Mouse (Mus musculus) heart, postnatal 14 days (tissue): ENCODE measurements at regions not wholly inside any gene's neighbourhood (a gene's known extent, or its start where the extent isn't known, plus 50 kb on each side); places are given as distances from the start of the nearest gene placed in this dataset.

Experiments used
- DNase-seq, 2 experiments: peaks; one replicate each; pipeline ENCODE4 v3.0.0; 2021 to 2022
- intact Hi-C: fragments of 180-260 bp; cut with DNase I; formaldehyde crosslinking; loops from one replicate; pipeline ENCODE4 v1.15.1; 2025
- microRNA-seq, 2 experiments: library from miRNA; unstranded; fragments of <30 nt; microRNA quantifications; one replicate each; pipeline ENCODE4 v1.2.0; 2021 to 2022

DNA sequence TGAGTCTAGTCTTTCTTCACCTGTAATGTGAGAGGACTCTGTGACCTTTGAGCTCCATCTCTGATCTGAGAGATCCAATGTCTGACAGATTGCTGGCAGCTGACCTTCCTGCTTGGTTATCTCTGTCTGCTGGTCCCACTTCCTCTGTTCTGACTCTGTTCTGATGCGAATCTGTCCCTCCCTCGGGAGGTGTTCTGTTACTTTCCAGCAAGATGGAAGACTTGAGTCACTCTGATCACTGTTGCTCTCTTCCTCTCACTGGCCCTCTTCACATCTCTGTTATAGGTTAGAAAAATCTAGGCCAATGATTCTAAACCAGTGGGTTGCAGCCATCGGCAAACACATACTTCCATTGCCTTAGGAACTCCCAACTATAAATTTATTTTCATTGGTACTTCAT is 264.6 kb downstream of the Gm19410 start:
- intact Hi-C loops = no loop called here
- DNase-seq = no peak

GRCm38 (mm10) chr8:36031966-36032719 is 266.6 kb downstream of the Gm19410 start:
- no peak for DNase-seq
- intact Hi-C loops = no loop called here

DNA sequence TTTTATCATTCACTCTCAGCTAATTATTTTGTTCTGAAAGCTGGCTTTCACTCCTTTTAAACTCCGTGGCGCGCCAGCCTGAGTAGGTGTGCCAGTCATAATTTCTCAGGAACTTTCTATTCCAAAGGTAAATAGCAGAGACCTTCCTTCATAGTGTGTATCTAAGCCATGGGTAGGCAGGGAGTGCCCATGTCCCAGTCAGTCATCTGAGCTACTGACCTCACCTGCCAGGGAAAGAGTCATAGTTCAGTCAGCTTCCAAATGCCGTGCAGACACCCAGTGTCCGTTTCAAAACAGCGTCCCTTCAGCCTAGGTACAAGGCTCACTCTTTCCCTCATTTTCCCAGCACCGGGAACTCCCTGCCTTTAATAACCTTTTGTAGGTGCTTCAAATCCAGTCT is 269.7 kb downstream of the Gm19410 start:
- DNase-seq = no peak
- intact Hi-C loops = no loop called here

- DNase-seq = no peak
- intact Hi-C loops = no loop called here
Observed at GRCm38 (mm10) chr8:36036271-36036670, 270.7 kb downstream of the Gm19410 start.

DNA sequence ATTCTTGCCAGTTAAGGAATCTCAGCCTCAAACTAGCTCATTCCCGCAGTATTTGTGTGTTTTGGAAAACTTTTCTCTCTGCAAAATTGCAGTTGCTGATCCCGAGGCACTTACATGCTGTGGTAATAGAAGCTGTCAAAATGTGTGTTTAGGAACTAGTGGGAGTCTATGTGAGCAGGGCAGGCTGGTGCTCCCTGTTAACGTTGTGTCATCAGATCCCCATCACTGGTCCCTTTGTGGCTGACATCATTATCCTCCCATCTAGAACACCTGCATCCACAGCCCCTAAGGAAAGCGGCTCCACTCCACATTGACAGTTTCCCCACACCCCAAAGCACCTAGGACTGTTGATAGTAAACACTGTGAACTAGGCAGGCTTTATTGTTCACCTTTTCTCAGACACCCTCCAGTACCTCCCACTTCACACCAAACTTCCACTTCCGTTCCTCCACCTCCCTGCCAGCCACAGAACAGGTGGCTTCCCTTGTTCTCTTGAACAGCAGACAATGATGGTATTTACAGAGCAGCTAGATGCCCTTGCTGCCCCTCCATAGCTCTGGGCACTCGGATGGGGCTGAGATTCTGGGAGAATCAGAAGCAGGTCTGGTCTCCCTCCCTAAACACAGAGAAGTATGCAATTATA is 275.8 kb downstream of the Gm19410 start:
- no peak for DNase-seq
- intact Hi-C loops = no loop called here

DNA sequence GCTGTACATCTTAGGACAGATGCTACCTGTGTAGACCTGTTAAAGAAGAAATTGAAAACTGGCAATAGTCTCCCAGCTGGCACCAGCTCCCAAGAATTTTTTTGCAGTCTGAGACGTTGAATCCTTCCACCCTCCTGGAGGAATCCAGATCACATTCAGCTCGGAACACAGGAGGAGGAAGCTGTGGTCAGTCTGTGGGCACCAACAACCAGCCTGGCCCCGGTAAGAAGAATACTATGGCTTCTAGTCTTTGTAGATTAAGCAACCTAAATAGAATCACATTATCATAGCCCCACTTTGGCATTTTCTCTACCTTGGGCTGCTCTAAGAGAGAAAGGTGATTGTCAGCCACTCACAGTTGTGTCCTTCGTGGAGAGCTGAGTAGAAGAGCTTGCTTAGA is 277.0 kb downstream of the Gm19410 start:
- no peak for DNase-seq
- intact Hi-C loops = no loop called here

Small RNA genes in the stretch of these regions (microRNA-seq; reads per million reads assigned to microRNA genes)
- gene Gm22030 = 0 reads per million in 2 experiments
